Mouse (Mus musculus) ES-E14 (cell line): ENCODE data around the gene Glyr1.

Experiments
- MAFK ChIP-seq: IDR thresholded peaks from 2 replicates; pipeline ENCODE4 v1.6.1; 2014; ENCODE audit warnings: mild to moderate bottlenecking, low read depth, low read length, inconsistent platforms; ENCODE audit not compliant: insufficient read depth
- ZC3H11A ChIP-seq: IDR thresholded peaks from 2 replicates; pipeline ENCODE4 v1.6.1; 2012; ENCODE audit warnings: low read depth, mild to moderate bottlenecking, inconsistent platforms, low read length, borderline replicate concordance
- ZNF384 ChIP-seq: IDR thresholded peaks from 2 replicates; pipeline ENCODE4 v1.6.1; 2012; ENCODE audit warnings: low read depth, low read length, inconsistent platforms

GRCm38 (mm10) chr16:4968426-4968825 is 81.2 kb downstream of the Glyr1 start:
- TF ChIP-seq MAFK = no peak
- no peak for TF ChIP-seq ZNF384
- TF ChIP-seq ZC3H11A = no peak
